Mouse (Mus musculus) spleen, adult 2 months (tissue): ENCODE data around the gene H6pd.

ENCODE experiments used
- CTCF ChIP-seq: fragments of 200-500 bp; IDR thresholded peaks from 2 replicates; pipeline ENCODE4 v1.5.1; 2011; ENCODE audit warnings: mild to moderate bottlenecking, inconsistent platforms; ENCODE audit not compliant: insufficient read depth, insufficient read length, insufficient replicate concordance; ENCODE audit errors: extremely low read depth
- POLR2A ChIP-seq: fragments of 200-500 bp; IDR thresholded peaks from 2 replicates; pipeline ENCODE4 v1.6.1; 2011; ENCODE audit warnings: low read depth, low read length, inconsistent platforms

GRCm38 (mm10) chr4:149968526-149968925, 40.3 kb downstream of the H6pd start:
- TF ChIP-seq POLR2A (no peak), CTCF (no peak)
